Mouse (Mus musculus) CH12.LX (cell line): ENCODE results near the gene Pfkfb4.

Experiments used
- CTCF ChIP-seq, 2 experiments: IDR thresholded peaks in 1 of 2; conservative IDR thresholded peaks in 1 of 2; 2 replicates each; pipeline ENCODE4 v1.5.1; 2011 to 2012; ENCODE audit warnings: low read depth in 2 of 2, low read length in 2 of 2, improper control_type of control experiment in 1 of 2, inconsistent platforms in 1 of 2, mild to moderate bottlenecking in 1 of 2, moderate library complexity in 1 of 2
- EP300 ChIP-seq: IDR thresholded peaks from 2 replicates; pipeline ENCODE4 v1.6.1; 2011; ENCODE audit warnings: low read length, improper control_type of control experiment
- ETS1 ChIP-seq: conservative IDR thresholded peaks from 2 replicates; pipeline ENCODE4 v1.6.1; 2012; ENCODE audit warnings: low read depth, mild to moderate bottlenecking, inconsistent platforms, low read length, improper control_type of control experiment, moderate library complexity
- HCFC1 ChIP-seq: IDR thresholded peaks from 2 replicates; pipeline ENCODE4 v1.6.1; 2012; ENCODE audit warnings: low read depth, mild to moderate bottlenecking, inconsistent platforms, low read length, improper control_type of control experiment
- MAX ChIP-seq: IDR thresholded peaks from 2 replicates; pipeline ENCODE4 v1.6.1; 2011; ENCODE audit warnings: low read length, improper control_type of control experiment
- MAZ ChIP-seq: IDR thresholded peaks from 2 replicates; pipeline ENCODE4 v1.6.1; 2012; ENCODE audit warnings: low read depth, mild to moderate bottlenecking, inconsistent platforms, low read length, improper control_type of control experiment, moderate library complexity
- POLR2A ChIP-seq: IDR thresholded peaks from 2 replicates; pipeline ENCODE4 v1.6.1; 2011; ENCODE audit warnings: low read depth, mild to moderate bottlenecking, improper control_type of control experiment, low read length
- POLR2AphosphoS2 ChIP-seq: IDR thresholded peaks from 2 replicates; pipeline ENCODE4 v1.6.1; 2011; ENCODE audit warnings: low read depth, low read length, improper control_type of control experiment
- TCF12 ChIP-seq: IDR thresholded peaks from 2 replicates; pipeline ENCODE4 v1.6.1; 2014; ENCODE audit warnings: low read depth, mild to moderate bottlenecking, inconsistent platforms, low read length, improper control_type of control experiment

- TF ChIP-seq POLR2A, result no peak
- no peak for TF ChIP-seq TCF12
- no peak for TF ChIP-seq CTCF (conservative IDR thresholded peaks at IDR 0.05 in 1 of 2, IDR thresholded peaks at IDR 0.05 in 1 of 2; ENCODE audit: low read depth in 2 of 2, low read length in 2 of 2)
- no peak for TF ChIP-seq EP300
- no peak for TF ChIP-seq HCFC1
- no peak for TF ChIP-seq MAZ
- TF ChIP-seq POLR2AphosphoS2, result no peak
- TF ChIP-seq ETS1, result no peak
- TF ChIP-seq MAX, result no peak
Observed at GRCm38 (mm10) chr9:109040216-109040615, 48.6 kb downstream of the Pfkfb4 start.
